Mouse (Mus musculus) layer of hippocampus, postnatal 10 days (tissue): ENCODE measurements around the gene B4galt2. TPM values are rescaled to one million over a fixed set of nuclear protein-coding genes. Genes with fewer than 3 reads are reported as not detected.

Experiments
- DNase-seq, 2 experiments: peaks; one replicate each; pipeline ENCODE4 v3.0.0; 2021; ENCODE audit warnings: low spot score in 2 of 2
- long read RNA-seq: library from polyadenylated mRNA; stranded (forward); transcript quantifications from one replicate; pipeline ENCODE4 v2.0.0, GENCODE M21; 2023
- total RNA-seq, 2 experiments: library from RNA; stranded (reverse); gene quantifications; 2 replicates each; pipeline ENCODE4 v1.2.3; 2021

The B4galt2 gene
- 100 to 1,000 TPM; 122 to 125 TPM for total RNA-seq
- long read RNA-seq, transcript B4galt2-201 (8 exons, 2,312 nt), result major isoform, 116 of 211 reads
- long read RNA-seq, partial matches to known transcripts, result 58 of 211 reads
- long read RNA-seq, other reads (novel, unspliced or antisense), result 35 of 211 reads

GRCm38 (mm10) chr4:117882701-117883691, at the start of gene B4galt2:
TSS of gene B4galt2 (minus strand) at chr4:117883487.
- DNase-seq, result peak; percentile 70 to 82

- peak; percentile 24 to 30 for DNase-seq
Measured at GRCm38 (mm10) chr4:117929391-117929881, 46.1 kb upstream of the B4galt2 start, which contains the start of gene Artn. TSS of gene Artn (minus strand) at chr4:117929763.

DNA sequence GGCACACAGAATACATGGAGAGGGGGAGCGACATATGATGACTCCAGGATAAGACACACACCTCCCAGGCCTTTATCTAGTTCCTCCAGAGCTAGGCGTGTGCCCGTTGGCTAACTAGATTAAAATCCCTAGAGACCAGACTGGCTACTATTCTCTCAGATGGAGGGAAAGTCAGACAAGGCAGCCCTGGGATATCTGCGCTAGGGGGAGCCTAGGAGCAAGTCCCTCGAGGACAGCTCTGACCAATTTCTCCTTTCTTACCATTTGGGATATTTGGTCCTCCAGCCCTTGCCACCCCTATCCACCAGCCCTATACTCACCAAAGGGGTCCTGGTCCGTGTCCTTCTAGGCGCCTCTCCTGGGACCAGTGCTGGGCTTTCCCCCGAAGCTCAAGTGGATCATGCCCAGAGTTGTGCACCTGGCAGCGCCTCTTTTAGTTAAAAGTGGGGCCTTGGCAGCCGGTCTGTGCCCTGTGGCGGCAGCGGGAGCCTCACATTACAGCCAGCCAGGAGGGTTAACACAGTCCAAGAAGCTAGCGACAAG, 45.5 kb upstream of the B4galt2 start:
- DNase-seq, result peak in 1 of 2 experiments; percentile 72

GRCm38 (mm10) chr4:117928234-117928633, 44.9 kb upstream of the B4galt2 start:
- DNase-seq, result peak; percentile 70 to 72

DNA sequence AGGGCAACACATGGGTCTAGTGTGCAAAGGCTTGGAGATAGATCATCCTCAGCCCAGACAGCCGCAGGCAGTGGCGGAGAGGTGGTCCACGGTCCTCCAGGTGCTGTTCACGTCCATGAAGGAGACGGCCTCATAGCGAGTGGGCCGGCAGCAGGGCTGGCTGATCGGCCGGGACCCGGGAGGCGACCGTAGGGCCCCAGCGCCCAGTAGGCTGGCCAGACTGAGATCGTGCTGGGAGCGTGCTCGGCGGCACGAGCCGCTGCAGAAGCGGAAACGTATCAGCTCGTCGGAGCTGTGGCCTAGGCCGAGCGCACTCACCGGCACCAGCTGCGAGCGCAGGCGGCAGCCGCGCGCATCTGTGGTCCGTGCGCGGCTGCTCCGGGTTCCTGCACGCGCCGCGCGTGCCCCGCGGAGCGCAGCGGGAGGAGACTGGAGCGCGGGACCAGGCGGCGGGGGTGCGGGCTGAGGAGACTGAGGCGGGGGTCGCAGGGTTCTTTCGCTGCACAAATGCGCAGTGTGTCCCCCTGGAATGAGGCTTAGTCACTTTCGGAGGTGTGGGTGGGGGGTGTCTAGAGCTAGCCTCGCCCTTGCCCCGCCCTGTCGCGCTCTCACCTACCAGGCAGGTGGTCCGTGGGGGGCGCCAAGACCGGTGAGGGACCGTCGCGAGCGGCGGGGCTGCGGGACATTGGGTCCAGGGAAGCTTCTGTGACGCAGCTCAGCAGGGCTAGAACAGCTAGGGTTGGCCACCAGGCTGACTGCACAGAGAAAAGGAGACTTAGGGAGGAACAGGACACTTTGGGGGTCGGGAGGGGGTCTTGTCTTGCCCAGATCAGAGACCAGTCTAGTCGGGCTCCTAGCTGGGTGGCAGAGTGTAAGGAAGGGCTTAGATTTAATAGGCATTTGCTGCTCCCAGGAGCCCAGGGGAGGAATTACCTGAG, 43.5 kb upstream of the B4galt2 start:
- DNase-seq, result peak in 1 of 2 experiments; percentile 71

- no peak for DNase-seq
Measured at GRCm38 (mm10) chr4:117924916-117925315, 41.6 kb upstream of the B4galt2 start.

DNA sequence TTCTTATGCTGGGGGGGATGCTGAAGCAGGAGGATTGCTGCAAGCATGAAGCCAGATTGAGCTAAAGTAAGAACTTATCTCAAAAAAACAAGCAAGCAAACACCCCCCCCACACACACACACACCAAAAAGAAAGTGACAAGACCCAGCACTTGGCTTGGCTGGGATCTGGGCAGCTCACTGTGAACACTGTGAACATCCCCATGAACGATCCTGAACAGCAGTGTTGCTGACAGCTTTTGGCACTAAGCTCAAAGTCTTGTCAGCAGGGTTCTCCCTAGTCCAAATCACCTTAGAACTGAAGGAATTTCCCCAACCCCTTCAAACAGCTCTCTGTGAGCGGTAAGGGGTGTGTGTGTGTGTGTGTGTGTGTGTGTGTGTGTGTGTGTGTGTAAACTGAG, 40.2 kb upstream of the B4galt2 start:
- DNase-seq, result no peak

GRCm38 (mm10) chr4:117921358-117921757, 38.1 kb upstream of the B4galt2 start:
- DNase-seq, result no peak

- DNase-seq, result no peak
Measured at GRCm38 (mm10) chr4:117918762-117919161, 35.5 kb upstream of the B4galt2 start.

DNA sequence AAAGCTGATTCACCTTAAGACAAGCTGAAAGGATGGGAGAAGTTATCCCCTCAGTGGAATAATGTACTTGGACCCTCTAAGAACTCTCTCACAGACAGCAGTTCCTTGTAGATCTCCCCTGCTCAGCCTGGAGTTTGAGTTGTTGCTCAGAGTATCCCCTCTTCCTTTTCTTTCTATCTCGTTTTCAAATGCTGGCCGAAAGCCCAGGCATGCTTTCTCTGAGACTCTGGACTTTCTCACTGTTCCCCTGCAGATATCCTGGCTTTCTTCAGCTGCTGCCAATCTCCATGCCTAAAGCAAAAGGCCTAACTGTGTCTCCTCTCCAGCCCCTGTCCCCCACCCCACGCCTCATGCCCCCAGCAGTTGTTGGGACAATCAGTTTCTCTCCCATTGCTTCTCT, 35.0 kb upstream of the B4galt2 start:
- no peak for DNase-seq

- DNase-seq, result no peak
Measured at GRCm38 (mm10) chr4:117917847-117918246, 34.6 kb upstream of the B4galt2 start.

DNA sequence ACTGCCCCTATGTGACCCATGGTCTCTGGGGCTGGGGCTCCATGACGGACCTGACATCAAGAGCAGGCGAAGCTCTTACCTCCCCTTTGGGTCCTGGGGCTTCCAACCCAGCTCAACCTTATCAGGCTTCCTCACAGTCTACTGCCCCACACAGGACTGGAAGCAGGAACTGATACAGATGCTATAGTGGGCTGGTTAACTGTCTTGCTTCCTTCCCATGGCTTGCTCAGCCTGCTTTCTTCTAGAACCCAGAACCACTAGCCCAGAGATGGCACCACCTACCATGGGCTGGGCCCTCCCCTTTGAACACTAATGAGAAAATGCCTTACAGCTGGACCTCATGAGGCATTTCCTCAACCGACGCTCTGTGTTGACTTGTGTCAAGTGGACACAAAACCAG, 34.1 kb upstream of the B4galt2 start:
- no peak for DNase-seq

DNA sequence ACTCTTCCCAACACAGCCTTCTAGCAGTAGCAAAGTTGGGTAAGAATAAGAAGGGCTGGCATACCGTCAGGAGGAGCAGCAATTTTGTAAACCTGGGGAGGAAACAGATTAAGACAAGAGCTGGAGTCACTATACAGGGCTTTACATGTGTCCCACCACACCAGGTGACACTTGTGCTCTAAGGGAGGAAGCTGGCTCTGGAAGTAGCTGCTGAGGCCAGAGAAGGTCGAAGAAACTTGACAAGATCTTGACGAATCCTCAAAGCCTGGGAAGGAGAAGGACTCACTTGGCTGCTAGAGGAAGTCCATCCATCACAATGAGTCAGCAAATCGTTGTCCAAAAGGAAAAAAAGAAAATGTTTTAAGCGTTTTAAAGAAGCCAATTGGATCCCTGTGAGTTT, 33.1 kb upstream of the B4galt2 start:
- no peak for DNase-seq

DNA sequence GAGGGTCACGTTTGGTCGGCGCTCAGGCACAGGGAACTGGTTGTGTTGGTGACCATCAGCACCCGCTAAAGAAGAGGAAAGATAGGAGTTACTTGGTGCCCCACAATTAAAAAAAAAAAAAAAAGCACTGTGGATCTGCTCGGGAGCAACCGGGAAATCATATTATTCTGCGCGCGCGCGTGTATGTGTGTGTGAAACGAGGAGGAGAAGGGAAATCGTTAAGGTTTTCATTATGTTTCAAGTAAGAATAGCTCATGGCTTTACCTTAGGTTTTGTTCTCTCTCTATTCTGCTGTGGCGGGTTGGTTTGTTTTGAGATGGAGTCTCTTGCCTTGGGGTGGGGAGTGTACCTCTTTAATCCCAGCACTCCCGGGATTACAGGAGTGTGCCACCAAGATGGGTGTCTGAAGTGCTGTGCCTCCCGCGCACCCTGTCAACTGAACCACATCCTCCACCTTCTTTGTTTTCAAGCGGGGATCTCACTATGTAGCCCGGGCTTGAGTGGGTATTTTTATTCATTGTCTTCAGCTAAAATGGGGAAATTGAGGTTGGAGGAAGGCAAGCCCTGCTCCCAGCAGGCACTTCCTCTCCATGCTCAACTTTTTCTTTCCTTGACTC, 32.3 kb upstream of the B4galt2 start:
- no peak for DNase-seq

DNA sequence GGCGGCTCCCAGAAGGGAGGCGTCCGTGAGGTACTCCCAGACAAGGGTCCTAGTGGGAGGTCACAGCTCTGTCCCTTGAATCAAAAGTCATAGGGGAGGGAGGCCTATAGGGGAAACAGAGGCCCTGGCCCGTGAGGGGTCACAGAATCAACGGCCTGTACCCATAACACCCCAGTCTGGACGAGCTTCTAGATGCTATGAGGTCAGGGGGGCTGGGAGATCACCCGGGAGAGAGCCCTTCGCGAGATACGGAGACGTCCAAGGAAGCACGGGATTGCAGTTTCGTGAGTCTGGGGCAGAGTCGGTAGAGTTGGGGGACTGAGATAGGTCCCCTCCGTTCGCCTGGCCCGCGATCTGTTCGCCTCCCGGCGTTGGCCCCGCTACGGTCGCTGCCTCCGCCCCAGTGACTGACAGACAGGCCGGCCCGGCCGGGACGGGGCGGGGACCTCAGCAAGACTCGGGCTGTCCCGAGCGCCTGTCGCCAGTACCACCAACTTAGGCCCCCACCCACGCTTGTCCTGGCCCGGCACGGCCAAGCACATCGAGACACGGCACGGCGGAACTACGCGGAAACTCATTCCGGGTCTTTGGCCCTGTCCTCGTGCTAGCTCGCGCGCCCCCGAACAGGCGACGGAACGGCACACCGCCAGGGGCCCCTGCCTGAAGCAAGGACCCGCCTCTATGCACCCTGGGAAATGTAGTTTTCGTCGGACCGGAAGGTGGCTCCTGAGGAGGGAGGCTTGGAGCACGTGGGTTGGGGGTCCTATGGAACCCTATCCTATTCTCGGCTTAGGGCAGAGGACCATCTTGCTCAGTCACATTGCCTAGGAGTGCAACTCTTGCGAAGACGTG, 31.5 kb upstream of the B4galt2 start, which contains the start of gene Ipo13:
Ipo13 (minus strand) TSS at position 409 of the 852 bp plus-strand sequence.
- DNase-seq, result peak; percentile 92 to 96

DNA sequence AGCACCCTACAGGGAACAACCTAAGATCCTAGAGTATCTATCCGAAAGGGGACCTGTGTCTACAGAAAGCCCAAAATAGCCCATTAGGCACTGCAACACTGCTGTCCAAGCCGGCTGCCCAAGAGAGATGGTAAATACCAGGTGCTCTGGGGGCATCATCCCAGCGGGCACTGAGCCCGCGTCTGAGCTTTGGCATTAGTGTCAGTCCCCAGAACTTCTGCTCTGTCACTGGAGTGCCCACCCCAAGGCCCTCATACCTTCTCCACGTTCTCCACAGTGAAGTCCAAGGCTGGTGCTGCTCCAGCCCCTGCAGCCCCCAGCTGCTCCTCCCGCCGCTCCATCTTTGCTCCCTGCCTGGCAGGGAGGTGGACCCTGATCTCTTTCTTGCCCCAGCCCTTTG, 30.7 kb upstream of the B4galt2 start:
- DNase-seq, result no peak

GRCm38 (mm10) chr4:117913421-117913820, 30.1 kb upstream of the B4galt2 start:
- peak in 1 of 2 experiments; percentile 46 for DNase-seq

GRCm38 (mm10) chr4:117912685-117913273, 29.5 kb upstream of the B4galt2 start:
- no peak for DNase-seq

DNA sequence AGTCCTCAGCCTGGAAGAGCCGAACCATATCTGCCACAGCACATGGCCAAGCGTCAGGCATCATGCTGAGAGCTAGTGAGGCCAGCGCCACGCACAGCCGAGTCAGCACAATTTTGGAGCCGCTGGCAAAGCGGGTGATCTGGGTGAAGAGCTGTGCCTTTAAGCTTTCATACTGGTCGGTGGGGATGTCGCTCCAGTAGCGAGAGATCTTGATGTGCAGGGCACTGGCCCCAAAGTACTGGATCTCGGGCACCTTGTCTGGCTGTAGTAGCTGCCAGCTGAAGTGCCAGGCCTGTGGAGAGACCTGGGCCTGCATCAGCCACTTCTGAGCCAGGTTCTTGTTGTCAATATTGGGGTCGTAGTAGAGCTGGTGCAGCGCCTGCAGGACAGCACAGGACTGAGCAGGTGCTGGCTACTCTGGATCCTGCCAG, 28.9 kb upstream of the B4galt2 start:
- DNase-seq, result no peak
